Mouse (Mus musculus): ENCODE data around the gene Fars2. TPM values are rescaled to one million over a fixed set of nuclear protein-coding genes. Genes with fewer than 3 reads are reported as not detected.

The Fars2 gene
- total RNA-seq, 1 experiment from 2014 or later, result 94.8 TPM

DNA sequence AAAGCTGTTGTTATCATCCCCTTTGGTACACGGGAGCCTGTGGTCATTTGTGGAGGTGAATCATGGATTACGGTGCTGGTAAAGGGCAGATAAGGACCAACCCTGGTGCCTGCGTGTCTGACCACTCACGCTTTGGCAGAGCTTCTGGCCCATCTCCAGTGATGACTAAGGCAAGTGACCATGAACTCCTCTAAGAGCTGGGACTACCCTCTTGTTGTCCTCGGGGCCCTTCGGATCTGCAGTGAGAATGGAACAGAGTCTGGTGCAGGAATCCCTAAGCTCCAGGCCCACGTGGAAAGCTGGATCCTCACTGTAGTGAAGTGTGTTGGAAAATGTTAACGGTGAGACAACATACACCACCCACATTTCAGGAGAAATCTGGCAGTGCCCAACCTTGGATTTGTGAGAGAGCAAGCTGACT lies 579.1 kb downstream of the Fars2 start:
- DNase-seq, result peak; percentile 80

DNA sequence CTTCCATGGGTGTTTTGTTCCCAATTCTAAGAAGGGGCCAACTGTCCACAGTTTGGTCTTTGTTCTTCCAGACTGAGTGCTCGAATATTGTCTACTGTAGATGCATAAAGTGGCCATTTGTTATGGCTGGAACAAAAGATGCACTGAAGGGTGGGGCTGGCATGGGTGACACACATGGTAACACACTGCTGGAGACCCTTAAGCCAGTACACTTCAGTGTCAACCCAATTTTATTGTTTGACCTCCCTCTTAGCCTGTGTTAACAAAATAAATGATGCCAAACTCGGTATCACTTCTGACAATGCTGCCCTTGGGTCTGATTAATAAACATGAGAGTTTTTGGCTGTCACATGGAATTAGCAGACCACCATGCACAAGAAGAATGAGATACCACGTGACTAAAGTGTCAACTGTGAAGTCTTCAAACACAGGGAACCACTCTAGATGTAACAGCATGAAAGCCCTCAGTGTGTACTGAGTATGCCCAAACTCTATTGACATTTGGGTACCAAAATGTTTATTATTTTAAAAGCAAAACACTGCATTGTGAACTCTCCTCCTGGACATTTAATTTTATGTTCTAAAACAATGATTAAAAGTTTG lies 590.0 kb downstream of the Fars2 start:
- DNase-seq, result no peak

DNA sequence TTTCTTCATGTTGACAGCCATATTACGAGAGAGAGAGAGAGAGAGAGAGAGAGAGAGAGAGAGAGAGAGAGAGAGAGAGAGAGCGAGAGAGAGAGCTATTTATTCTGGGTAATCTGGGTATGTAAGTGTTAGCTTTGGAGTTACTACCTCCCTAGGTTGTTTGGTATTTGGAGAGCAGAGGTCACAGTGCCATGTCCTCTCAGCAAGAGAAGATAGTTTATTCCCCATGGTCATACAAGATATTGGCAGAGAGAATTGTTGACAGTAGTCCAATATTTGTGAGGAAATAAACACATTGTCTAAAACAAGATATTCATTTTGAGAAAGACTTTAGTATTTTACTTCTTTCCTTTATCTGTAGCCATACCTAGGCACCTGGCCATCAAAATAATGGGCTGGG lies 596.9 kb downstream of the Fars2 start:
- no peak for DNase-seq

DNA sequence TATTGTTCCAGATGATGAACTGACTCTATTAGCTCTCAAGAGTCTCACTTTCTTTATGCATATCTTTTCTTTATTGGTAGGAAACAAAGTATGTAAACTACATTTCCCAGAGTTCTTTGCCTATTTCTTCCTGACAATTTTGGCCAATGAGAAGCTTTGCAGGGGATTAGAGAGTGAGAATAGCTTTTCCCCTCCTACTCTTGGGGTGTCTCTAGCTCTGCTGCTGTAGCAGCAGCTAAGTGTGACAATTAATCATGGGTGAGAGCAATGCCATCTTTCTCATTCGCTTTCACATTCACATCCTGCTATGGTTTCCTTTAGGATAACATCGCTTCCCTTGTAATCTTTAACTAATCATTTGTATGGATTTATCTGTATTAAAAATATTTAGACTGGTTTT lies 599.5 kb downstream of the Fars2 start:
- DNase-seq, result no peak

DNA sequence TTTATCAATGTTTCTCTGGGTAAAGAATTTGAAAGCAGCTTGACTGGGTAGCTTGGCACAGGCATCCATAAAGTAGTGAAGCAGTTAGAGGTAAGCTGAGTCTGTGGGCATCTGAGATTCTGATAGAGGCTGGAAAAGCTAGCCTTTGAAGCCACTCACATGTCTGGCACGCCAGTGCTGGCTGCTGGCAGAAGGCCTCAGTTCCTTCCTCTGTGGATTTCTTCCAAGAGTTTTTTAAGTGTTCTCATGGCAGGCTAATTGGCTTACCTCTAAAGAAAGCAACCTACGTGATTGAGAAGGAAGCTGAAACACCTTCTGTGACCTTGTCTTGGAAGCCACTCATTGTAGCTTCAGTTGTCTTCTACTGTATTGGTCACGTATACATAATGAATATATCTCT lies 600.2 kb downstream of the Fars2 start:
- DNase-seq, result no peak

DNA sequence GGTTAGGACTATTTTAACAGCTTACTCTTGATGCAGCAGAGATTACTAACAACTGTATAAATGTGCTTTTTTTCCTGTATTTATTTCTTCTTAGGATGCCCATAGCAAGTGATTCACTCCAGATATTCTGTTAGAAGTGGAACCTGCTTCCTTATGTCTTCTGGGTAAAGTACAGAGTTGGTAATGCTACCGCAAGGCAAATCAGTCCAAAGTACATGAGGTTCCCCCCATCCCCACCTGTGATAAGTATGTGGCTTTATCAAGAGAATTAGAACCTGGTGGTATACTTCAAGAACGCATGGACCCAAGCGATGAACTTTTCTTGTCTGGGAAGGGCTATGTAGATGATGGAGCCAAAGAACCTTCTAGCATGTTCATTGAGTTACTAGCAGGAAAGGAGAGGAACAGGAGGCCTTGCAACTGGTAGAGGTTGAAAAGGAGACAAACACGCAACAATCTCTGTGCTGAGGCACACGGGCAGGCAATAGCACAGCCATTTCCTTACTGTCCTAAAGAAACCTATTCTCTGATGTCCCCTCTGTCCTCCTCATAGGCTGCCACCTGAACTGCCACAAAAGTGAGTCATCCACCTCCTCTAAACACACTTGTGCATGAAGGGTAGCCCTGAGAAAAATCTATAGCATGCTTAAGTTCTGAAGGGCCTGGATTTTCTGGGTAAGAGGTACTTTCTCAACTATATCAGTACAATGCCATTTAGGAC lies 603.2 kb downstream of the Fars2 start:
- no peak for DNase-seq

GRCm38 (mm10) chr13:36722309-36722708 lies 605.1 kb downstream of the Fars2 start:
- DNase-seq, result no peak

- no peak for DNase-seq
Measured at GRCm38 (mm10) chr13:36723726-36724300, 606.6 kb downstream of the Fars2 start.

- DNase-seq, result no peak
Measured at GRCm38 (mm10) chr13:36724533-36725470, 607.6 kb downstream of the Fars2 start.

GRCm38 (mm10) chr13:36725881-36726280 lies 608.7 kb downstream of the Fars2 start:
- DNase-seq, result no peak

DNA sequence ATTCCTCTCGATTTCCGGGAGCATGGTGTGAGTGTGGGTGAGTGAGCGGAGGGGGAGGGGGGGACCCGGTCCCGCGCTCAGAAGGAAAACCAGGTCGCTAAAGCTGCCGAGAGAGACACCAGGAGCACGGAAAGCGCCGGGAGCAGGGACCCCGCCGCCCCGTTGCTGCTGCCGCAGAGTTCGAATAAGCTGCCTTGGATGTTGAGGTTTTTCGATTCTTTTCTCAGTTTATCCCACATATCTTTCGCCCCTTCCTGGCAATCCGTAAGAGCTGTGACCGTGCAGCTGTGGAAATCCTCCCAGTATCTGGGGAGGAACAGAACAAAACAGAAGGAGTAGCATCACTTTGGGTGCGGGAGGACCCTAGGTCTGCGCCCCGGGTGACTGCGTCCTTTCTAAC lies 609.3 kb downstream of the Fars2 start:
- DNase-seq, result no peak

DNA sequence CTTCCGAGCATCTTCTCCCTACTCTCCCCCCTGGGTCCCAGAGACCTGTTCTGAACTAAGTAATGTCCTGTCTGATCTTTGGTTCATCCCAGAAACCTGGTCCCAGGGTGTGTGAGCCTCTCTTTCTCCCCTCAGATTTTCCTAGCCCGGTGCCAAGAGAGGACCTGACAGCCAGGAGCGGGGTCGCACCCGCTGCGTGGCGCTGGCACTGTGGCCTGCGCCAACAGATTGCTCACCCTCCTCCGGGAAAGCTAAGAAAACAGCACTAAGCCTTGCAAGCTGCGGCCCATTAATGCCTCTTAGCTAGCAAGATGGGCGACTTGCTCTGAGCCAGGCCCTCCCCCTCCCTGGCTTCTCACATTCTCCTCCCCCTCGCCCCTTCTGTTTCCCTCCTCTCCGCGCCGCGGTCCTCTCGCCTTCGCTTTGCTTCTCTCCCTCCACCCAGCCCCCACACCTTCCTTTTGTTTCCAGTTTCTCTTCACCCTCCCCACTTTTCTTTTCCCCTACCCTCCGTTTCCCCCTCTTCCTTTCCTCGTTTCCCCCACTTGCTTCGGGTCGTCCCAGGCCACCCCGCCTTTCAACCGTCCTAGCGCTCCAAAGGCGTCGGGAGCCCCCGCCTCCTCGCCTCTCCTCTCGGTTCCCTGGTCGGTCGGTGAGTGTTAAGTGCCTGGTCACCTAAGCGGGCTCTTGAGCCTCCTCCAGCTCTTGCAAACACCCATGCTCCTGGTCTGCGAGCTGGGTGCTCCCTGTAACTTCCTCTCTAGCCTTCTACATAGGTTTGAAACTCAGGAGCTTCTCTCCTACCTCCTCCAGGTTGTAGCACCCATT lies 610.0 kb downstream of the Fars2 start:
- DNase-seq, result no peak

- no peak for DNase-seq
Measured at GRCm38 (mm10) chr13:36727779-36728470, 610.7 kb downstream of the Fars2 start.

GRCm38 (mm10) chr13:36728509-36728908 lies 611.3 kb downstream of the Fars2 start:
- no peak for DNase-seq

GRCm38 (mm10) chr13:36729731-36730340 lies 612.6 kb downstream of the Fars2 start:
- DNase-seq, result no peak

- DNase-seq, result no peak
Measured at GRCm38 (mm10) chr13:36730341-36730761, 613.1 kb downstream of the Fars2 start.

DNA sequence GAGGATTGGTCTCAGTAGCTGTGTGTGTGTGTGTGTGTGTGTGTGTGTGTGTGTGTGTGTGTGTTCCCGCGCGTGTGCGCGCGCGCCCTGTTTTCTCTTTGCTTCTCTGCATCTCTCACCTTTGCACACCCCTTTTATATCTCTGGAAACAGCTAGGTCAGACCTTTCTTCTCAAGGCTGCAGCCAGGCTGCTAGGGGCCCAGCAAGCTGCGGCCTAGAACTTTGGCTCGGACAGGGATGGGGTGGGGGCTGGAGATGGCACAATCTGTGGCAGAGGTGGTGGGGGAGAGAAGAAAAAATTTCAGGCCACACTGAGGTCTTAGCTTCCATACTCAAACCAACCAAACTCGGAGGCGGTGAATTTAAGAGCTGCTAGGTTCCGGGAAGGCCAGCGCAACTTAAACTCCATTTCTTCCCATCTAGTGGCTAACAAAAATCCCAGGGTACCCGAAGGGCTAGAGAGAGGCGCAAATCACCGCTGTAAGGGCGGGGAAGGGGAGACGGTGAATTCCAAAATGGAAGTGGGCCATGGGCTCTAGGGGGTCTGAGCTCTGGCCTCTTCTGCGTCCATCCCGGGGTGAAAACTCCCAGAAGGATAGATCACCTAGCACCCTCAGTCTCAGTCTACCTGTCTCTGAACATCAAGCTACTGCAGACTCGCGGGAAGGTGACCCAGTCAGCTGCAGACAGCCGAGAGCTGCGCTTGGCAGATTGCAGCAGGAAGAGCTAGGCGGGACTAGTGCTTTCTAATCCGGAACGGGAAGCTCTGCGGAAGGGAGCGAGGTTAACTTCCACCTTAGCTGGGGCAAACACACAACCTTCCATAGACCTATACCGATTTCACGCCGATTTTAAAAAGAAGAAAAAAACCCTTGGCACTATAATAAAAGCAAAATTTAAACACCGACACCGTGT lies 614.1 kb downstream of the Fars2 start:
- no peak for DNase-seq

DNA sequence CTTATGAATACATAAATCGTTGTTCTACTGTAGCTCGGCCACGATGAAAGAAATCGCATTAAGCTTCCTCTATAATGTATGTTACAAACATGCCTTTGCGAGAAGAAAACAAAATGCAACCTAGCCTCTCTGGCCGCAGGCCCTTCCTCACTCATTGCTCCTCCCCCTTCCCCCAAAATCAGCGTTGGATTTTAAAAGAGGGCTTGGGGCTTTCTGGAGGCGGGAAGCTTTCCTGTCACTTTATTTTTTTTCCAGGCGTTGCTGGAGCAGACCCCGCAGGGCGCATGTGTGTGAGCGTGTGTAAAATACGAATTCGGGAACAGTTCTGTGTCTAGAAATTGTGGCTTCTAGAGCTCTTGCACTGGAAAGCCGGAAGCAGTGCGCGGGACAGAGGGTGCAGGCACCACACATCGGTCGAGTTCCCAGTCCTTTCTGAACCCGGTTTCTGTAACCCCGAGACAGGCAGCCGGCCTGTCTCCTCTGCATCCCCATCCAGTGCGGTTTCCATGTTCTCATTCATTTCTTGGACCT lies 614.8 kb downstream of the Fars2 start:
- no peak for DNase-seq

DNA sequence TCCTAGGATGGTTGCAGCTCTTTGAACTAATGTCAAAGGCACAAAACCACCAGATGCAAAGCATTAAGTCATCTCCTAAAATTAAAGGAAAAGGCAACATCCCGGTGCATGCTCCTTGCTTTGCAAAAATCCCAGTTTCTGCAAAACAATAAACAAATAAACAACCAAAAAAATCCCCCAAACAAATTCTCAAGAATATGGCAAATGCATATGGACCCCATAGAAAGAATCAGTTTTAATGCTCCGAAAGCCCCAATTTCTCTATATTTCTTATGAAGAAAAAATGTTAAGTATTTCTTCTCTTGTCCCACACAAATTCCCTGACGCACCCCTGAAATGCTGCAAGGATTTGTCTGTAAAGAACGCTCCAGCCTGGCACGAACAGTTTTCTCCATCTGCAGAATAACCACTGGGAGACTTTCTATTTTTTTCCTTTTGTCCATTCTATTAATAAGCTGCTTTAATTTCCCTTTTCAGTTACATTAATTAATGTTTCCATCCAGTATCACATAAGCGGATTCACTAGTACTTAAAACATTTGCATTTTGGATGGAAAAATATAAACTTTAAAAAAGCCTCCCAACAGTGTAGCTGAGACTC lies 615.8 kb downstream of the Fars2 start:
- no peak for DNase-seq

Data from adrenal gland, postnatal 25 days (tissue).